Mouse (Mus musculus) liver, adult 2 months (tissue): ENCODE data around the gene Slc6a18. TPM values are rescaled to one million over a fixed set of nuclear protein-coding genes. Genes with fewer than 3 reads are reported as not detected.
"Not testable (repeated sequence)": the region's sequence is repeated elsewhere in the genome, so short reads cannot be mapped to it uniquely, and the experiment has no call there.

Experiments used
- DNase-seq: peaks from one replicate; pipeline ENCODE4 v3.0.0-alpha.2; 2011; ENCODE audit warnings: low read depth, low spot score; ENCODE audit errors: extremely low read depth
- H3K27ac ChIP-seq: fragments of 200-500 bp; replicated peaks from 2 replicates; pipeline ENCODE4 v1.5.1; 2012; ENCODE audit warnings: low read depth, mild to moderate bottlenecking, control low read depth, inconsistent platforms, low read length; ENCODE audit not compliant: insufficient read depth
- H3K27me3 ChIP-seq: fragments of 200-500 bp; 2 replicates; pipeline ENCODE4 v1.6.1; 2012; ENCODE audit warnings: mild to moderate bottlenecking, moderate library complexity, low read length, inconsistent platforms; ENCODE audit not compliant: control insufficient read depth, insufficient read depth
- H3K36me3 ChIP-seq: fragments of 200-500 bp; 2 replicates; pipeline ENCODE4 v1.6.1; 2012; ENCODE audit warnings: low read length, inconsistent platforms; ENCODE audit not compliant: control insufficient read depth, insufficient read depth
- H3K4me1 ChIP-seq: fragments of 200-500 bp; 2 replicates; pipeline ENCODE4 v1.6.1; 2011; ENCODE audit warnings: low read length; ENCODE audit not compliant: control insufficient read depth, insufficient read depth
- H3K4me3 ChIP-seq: fragments of 200-500 bp; 2 replicates; pipeline ENCODE4 v1.5.1; 2011; ENCODE audit warnings: low read depth, mild to moderate bottlenecking, control low read depth, low read length, moderate library complexity; ENCODE audit not compliant: insufficient read depth
- H3K79me2 ChIP-seq: fragments of 200-500 bp; 2 replicates; pipeline ENCODE4 v1.6.1; 2012; ENCODE audit warnings: inconsistent platforms, mild to moderate bottlenecking, low read length, moderate library complexity; ENCODE audit not compliant: control insufficient read depth, insufficient read depth
- H3K9ac ChIP-seq: fragments of 200-500 bp; 2 replicates; pipeline ENCODE4 v1.6.1; 2012; ENCODE audit warnings: low read depth, mild to moderate bottlenecking, control low read depth, inconsistent platforms, low read length
- CTCF ChIP-seq: fragments of 200-500 bp; IDR thresholded peaks from 2 replicates; pipeline ENCODE4 v1.5.1; 2011; ENCODE audit warnings: low read depth, low read length, control low read depth
- POLR2A ChIP-seq: fragments of 200-500 bp; IDR thresholded peaks from 2 replicates; pipeline ENCODE4 v1.6.1; 2011; ENCODE audit warnings: low read length, control low read depth; ENCODE audit not compliant: insufficient read depth; ENCODE audit errors: extremely low read depth
- WGBS: fragments of 180-500 bp; shearing (Covaris S2); methylation state at CpG from one replicate; pipeline ENCODE4 v1.1.7; 2018; 5-methylcytosine and 5-hydroxymethylcytosine counted together
- polyA plus RNA-seq: library from polyadenylated mRNA; depleted of rRNA; stranded (reverse); fragments of >200 nt; gene quantifications from 2 replicates; pipeline ENCODE4 v1.2.3, GENCODE M21; 2012
- total RNA-seq: library from RNA; depleted of rRNA; stranded (reverse); fragments of >200 nt; gene quantifications from 2 replicates; pipeline ENCODE4 v1.2.3, GENCODE M21; 2014

Slc6a18 gene
- total and polyA plus RNA-seq, 2 experiments = not detected

DNA sequence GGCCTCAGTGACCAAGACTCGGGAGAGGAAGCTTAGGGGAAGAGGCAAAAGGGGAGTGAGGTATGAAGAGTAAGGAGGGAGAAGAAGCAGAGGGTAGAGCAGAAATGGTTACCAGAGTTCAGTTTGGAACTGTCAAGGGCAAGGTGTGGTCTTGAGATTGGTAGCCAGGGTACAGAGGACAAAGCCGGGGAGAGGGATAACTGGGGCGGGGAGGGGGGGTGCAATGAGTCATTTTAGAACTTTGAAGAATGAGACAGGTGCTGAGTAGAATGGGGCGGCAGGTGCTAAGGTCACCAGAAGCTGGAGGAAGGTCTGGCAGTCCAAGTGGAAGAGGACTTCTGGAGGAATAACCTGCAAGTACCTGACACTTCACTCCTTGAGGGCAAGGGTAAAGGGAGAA, 35.4 kb upstream of the Slc6a18 start:
- Histone ChIP-seq H3K27me3 (no peaks in the 10 kb centered on the region), H3K9ac (no peak overlapping the region), H3K79me2 (no peaks in the 10 kb centered on the region), H3K27ac (no peak overlapping the region), H3K4me1 (no peaks in the 10 kb centered on the region), H3K4me3 (no peak overlapping the region), H3K36me3 (no peaks in the 10 kb centered on the region)
- no peak for DNase-seq
- no peak for TF ChIP-seq CTCF
- TF ChIP-seq POLR2A = no peak
- WGBS = 87% methylated on average over 4 of the region's 4 CpGs

DNA sequence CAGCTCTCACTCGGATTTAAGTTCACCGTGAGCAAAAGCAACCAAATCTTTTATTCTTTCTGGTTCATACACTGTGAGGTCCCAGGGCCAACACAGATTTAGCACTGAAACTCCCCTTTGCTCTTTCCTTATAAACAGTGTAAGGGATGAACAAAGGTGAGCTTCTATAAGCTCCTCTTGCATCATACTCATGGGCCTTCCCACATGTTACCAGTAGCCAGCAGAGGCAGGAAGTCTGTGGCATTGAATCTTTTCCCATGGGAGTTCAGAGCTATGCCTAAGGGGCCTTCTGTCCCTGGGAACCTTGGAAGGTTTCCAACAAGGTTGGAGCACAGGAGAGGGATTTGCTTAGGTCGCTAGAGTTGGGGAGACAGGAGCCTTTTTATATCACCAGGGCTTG, 34.4 kb upstream of the Slc6a18 start:
- 83% methylated on average over 3 of the region's 3 CpGs for WGBS
- no peaks in the 10 kb centered on the region for H3K4me1 ChIP-seq
- no peak for DNase-seq
- TF ChIP-seq CTCF (no peak), POLR2A (no peak)
- no peak overlapping the region for H3K4me3 ChIP-seq
- no peak overlapping the region for H3K9ac ChIP-seq
- H3K27ac ChIP-seq = no peak overlapping the region
- H3K79me2 ChIP-seq = no peaks in the 10 kb centered on the region
- no peaks in the 10 kb centered on the region for H3K36me3 ChIP-seq
- no peaks in the 10 kb centered on the region for H3K27me3 ChIP-seq

DNA sequence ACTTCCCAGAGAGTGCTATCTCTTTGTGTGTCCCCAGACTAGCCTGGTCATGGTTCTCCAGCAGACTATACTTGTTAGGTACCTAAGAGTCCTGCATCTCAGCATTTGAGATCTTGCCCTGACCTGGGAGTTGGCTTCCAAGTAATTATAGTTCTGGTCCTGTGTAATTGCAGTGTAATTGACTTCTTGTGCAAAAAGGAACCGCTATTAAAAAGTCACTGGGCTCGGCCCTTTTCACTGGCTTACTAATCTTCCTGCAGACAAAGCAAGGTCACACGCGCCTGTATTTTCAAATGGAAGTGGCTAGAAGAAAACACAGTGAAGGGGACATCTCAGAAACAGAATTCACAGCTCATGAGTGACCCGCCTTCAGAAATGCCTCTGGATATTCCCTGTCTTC, 34.0 kb upstream of the Slc6a18 start:
- no peak for DNase-seq
- Histone ChIP-seq H3K4me3 (no peak overlapping the region), H3K9ac (no peak overlapping the region), H3K36me3 (no peaks in the 10 kb centered on the region), H3K27ac (no peak overlapping the region), H3K27me3 (no peaks in the 10 kb centered on the region), H3K4me1 (no peaks in the 10 kb centered on the region), H3K79me2 (no peaks in the 10 kb centered on the region)
- TF ChIP-seq POLR2A (no peak), CTCF (no peak)
- 89% methylated on average over 5 of the region's 5 CpGs for WGBS

DNA sequence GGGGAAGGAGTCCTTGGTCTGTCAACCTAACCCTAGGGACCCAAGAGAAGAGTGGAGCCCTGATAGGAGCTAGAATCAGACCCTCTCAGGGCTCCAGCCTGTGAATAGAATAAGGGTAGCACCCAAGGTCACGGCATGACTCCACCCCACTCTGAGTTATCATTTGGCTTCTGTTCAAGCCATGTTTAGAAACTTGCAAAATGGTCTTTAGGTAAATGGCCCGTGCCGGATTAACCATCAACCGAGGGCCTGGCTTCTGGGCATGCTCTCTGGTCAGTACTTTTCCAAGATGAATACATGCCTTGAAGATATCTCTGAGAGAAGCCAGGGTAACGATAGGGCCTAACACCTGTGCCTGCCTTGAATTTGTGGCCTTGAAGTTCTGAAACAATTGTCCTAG, 33.4 kb upstream of the Slc6a18 start:
- H3K36me3 ChIP-seq = no peaks in the 10 kb centered on the region
- H3K4me1 ChIP-seq = no peaks in the 10 kb centered on the region
- TF ChIP-seq CTCF = no peak
- TF ChIP-seq POLR2A = no peak
- H3K4me3 ChIP-seq = no peak overlapping the region
- 42% methylated on average over 5 of the region's 5 CpGs for WGBS
- no peak for DNase-seq
- H3K79me2 ChIP-seq = no peaks in the 10 kb centered on the region
- H3K27me3 ChIP-seq = no peaks in the 10 kb centered on the region
- H3K9ac ChIP-seq = no peak overlapping the region
- H3K27ac ChIP-seq = no peak overlapping the region

DNA sequence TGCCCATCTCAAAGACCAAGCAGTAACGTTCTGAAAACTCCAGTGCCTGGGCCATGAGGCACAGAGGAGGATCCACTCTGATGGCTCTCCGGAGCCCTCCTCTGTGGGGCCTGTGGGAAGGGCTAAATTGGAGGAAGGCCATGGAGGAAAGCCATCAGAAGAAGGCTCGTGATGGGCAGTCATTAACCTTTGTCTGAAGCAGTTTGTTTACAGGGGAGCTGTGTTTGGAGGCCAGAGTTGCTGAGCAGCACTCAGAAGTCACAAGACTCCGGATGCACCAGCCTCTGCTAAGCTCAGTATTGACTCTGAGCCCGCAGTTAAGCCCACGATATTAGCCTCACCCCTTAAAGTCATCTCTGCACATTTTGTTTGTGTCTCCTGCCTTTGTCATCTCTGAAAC, 31.7 kb upstream of the Slc6a18 start:
- Histone ChIP-seq H3K4me1 (no peaks in the 10 kb centered on the region), H3K79me2 (no peaks in the 10 kb centered on the region), H3K9ac (no peak overlapping the region), H3K4me3 (no peak overlapping the region), H3K36me3 (no peaks in the 10 kb centered on the region), H3K27me3 (no peaks in the 10 kb centered on the region), H3K27ac (no peak overlapping the region)
- TF ChIP-seq CTCF (no peak), POLR2A (no peak)
- DNase-seq = no peak
- WGBS = 62% methylated on average over 6 of the region's 6 CpGs

DNA sequence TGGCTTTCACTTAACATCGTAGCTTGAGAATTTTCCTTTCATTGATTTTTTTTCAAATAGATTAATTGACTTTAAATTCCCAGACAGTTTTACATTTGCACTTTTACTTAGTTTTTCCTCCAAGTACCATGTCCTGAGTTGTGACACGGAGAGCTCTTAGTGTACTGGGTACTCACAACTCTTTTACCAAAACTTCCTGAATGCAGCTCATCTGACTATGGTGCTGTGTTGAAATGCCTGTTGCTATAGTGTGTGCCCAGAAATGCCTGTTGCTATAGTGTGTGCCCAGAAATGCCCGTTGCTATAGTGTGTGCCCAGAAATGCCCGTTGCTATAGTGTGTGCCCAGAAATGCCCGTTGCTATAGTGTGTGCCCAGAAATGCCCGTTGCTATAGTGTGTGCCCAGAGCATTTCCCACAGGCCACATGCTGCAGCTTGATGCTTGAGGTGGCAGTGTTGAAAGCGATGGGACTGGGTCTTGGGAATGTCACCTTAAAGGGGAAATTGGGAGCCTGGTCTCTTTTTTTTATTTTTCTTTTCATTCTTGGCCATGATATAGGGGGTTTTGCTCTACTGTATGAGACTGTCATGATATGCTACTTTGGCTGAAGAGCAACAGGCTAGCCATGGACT, 27.0 kb upstream of the Slc6a18 start, which contains the start of gene Slc6a19:
Slc6a19 (minus strand) TSS at position 172 of the 632 bp plus-strand sequence.
- WGBS = 92% methylated on average over 7 of the region's 7 CpGs
- no peak for DNase-seq
- no peak for TF ChIP-seq POLR2A
- TF ChIP-seq CTCF = no peak
- H3K36me3 ChIP-seq = no peaks in the 10 kb centered on the region
- H3K4me3 ChIP-seq = no peak within 1 kb of the TSS
- no peak within 1 kb of the TSS for H3K9ac ChIP-seq
- no peaks in the 10 kb centered on the region for H3K27me3 ChIP-seq
- no peaks in the 10 kb centered on the region for H3K79me2 ChIP-seq
- H3K4me1 ChIP-seq = no peaks in the 10 kb centered on the region
- no peak within 1 kb of the TSS for H3K27ac ChIP-seq

DNA sequence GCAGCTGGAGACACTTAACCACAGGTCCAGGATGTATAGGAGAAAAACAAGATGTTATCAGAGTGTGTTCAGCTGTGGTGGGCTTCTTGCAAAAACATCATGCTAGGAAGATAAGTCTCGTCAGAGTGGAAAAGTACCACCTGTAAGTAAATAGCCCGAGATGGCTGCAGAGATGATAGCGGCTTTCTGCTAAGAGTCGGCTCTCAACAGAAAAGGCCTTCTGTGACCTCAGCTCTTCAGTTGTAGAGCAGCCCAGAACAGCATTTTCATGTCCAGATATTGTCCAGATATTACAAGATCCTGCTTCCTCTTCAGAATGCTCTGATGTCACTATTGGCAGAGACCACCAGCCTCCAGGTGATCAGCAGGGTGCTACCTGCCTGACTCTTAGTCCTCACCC, 25.7 kb upstream of the Slc6a18 start:
- not testable (repeated sequence) for H3K36me3 ChIP-seq, H3K79me2 ChIP-seq, DNase-seq, H3K9ac ChIP-seq, H3K4me1 ChIP-seq, H3K27ac ChIP-seq, H3K4me3 ChIP-seq, H3K27me3 ChIP-seq
- 80% methylated on average over 4 of the region's 4 CpGs for WGBS
